Mouse (Mus musculus) intestine, embryonic 14.5 days (tissue): ENCODE measurements around the gene Defa17. TPM values are rescaled to one million over a fixed set of nuclear protein-coding genes. Genes with fewer than 3 reads are reported as not detected.
"Not testable (repeated sequence)": the region's sequence is repeated elsewhere in the genome, so short reads cannot be mapped to it uniquely, and the experiment has no call there.

ENCODE experiments used
- ATAC-seq: fragments of 200-750 bp; cut with Nextera tagmentation; replicated peaks from 2 replicates; pipeline ENCODE4 v1.8.0; 2017; ENCODE audit warnings: low read depth, moderate number of reproducible peaks, moderate TSS enrichment, moderate library complexity; ENCODE audit not compliant: low FRiP score, low TSS enrichment
- DNase-seq: peaks from one replicate; pipeline ENCODE4 v3.0.0-alpha.2; 2018; ENCODE audit warnings: low spot score
- H3K27ac ChIP-seq: fragments of 300-500 bp; sonication (generic); 2 replicates; pipeline ENCODE4 v1.5.1; 2014; ENCODE audit warnings: low read depth, mild to moderate bottlenecking, control low read depth
- H3K27me3 ChIP-seq: fragments of 300-500 bp; sonication (generic); replicated peaks from 2 replicates; pipeline ENCODE4 v1.6.1; 2014; ENCODE audit warnings: low read length, control low read depth; ENCODE audit not compliant: control insufficient read depth, insufficient read depth
- H3K36me3 ChIP-seq: fragments of 300-500 bp; sonication (generic); 2 replicates; pipeline ENCODE4 v1.6.1; 2014; ENCODE audit warnings: low read length, control low read depth; ENCODE audit not compliant: control insufficient read depth, insufficient read depth
- H3K4me1 ChIP-seq: fragments of 300-500 bp; sonication (generic); replicated peaks from 2 replicates; pipeline ENCODE4 v1.6.1; 2014; ENCODE audit warnings: low read length, control low read depth, mixed read lengths; ENCODE audit not compliant: control insufficient read depth, insufficient read depth
- H3K4me2 ChIP-seq: fragments of 300-500 bp; sonication (generic); 2 replicates; pipeline ENCODE4 v1.6.1; 2014; ENCODE audit warnings: low read length
- H3K4me3 ChIP-seq: fragments of 300-500 bp; sonication (generic); 2 replicates; pipeline ENCODE4 v1.5.1; 2014; ENCODE audit warnings: low read depth, low read length, control low read depth, mixed read lengths
- H3K9ac ChIP-seq: fragments of 300-500 bp; sonication (generic); 2 replicates; pipeline ENCODE4 v1.6.1; 2014; ENCODE audit warnings: mild to moderate bottlenecking, low read length
- H3K9me3 ChIP-seq: fragments of 300-500 bp; sonication (generic); 2 replicates; pipeline ENCODE4 v1.6.1; 2016; ENCODE audit warnings: low read length, control low read depth; ENCODE audit not compliant: control insufficient read depth
- WGBS: fragments of 180-500 bp; shearing (Covaris S2); extraction: QIAGEN DNeasy Blood & Tissue Kit; methylation state at CpG from one replicate; pipeline ENCODE4 v1.1.7; 2014; 5-methylcytosine and 5-hydroxymethylcytosine counted together
- polyA plus RNA-seq: library from polyadenylated mRNA; unstranded; fragments of >200 nt; fragmentation: Nextera tagmentation; extraction: Ambion mirVana; gene quantifications from 2 replicates; pipeline ENCODE4 v1.2.1, GENCODE M21; 2014

The Defa17 gene
- polyA plus RNA-seq = 6.9 and 13.5 TPM in 2 replicates

- WGBS = no CpG with 5 or more reads among the region's 2 CpGs
- not testable (repeated sequence) for H3K4me3 ChIP-seq, H3K9me3 ChIP-seq, ATAC-seq, H3K4me1 ChIP-seq, H3K9ac ChIP-seq, H3K36me3 ChIP-seq, H3K4me2 ChIP-seq, DNase-seq, H3K27ac ChIP-seq, H3K27me3 ChIP-seq
Observed at GRCm38 (mm10) chr8:21655480-21655879, at the start of gene Defa17. Defa17 (plus strand) TSS chr8:21655780.

GRCm38 (mm10) chr8:21617883-21618282 is 37.7 kb upstream of the Defa17 start, which contains the start of gene Defa26:
Defa26 (plus strand) TSS chr8:21618183.
- H3K4me3 ChIP-seq, H3K36me3 ChIP-seq, H3K27me3 ChIP-seq, DNase-seq, H3K4me2 ChIP-seq, H3K4me1 ChIP-seq, H3K9ac ChIP-seq, ATAC-seq, H3K27ac ChIP-seq, H3K9me3 ChIP-seq: not testable (repeated sequence)
- no CpG with 5 or more reads among the region's 1 CpGs for WGBS

- H3K36me3 ChIP-seq, ATAC-seq, H3K4me2 ChIP-seq, H3K9ac ChIP-seq, H3K9me3 ChIP-seq, H3K27me3 ChIP-seq, H3K4me3 ChIP-seq, DNase-seq, H3K4me1 ChIP-seq, H3K27ac ChIP-seq: not testable (repeated sequence)
- 100% methylated on average over 1 of the region's 1 CpGs for WGBS
Observed at GRCm38 (mm10) chr8:21665497-21665896, 9.9 kb downstream of the Defa17 start, which contains the start of gene Defa34. Defa34 (plus strand) TSS chr8:21665797.

- H3K36me3 ChIP-seq = not testable (repeated sequence)
- WGBS = 64% methylated on average over 2 of the region's 2 CpGs
Observed at GRCm38 (mm10) chr8:21703545-21703944, 48.0 kb downstream of the Defa17 start, which contains the start of gene AY761184. AY761184 (minus strand) TSS chr8:21703645.

More at GRCm38 (mm10) chr8:21703545-21703944, 48.0 kb downstream of the Defa17 start, which contains the start of gene AY761184:
- H3K4me1 ChIP-seq, H3K27ac ChIP-seq, H3K9ac ChIP-seq, H3K4me3 ChIP-seq, DNase-seq, H3K9me3 ChIP-seq, ATAC-seq, H3K4me2 ChIP-seq, H3K27me3 ChIP-seq: not testable (repeated sequence)

Other genes with a start within 250 kb of the Defa17 start
- not detected in 2 replicates for gene Defa36, start 228.4 kb upstream of the Defa17 start, polyA plus RNA-seq
- 1.5 TPM in 1 of 2 replicates, not detected in the other for gene Gm7849, start 199.2 kb upstream of the Defa17 start, polyA plus RNA-seq
- gene Defa20, start 146.5 kb upstream of the Defa17 start, polyA plus RNA-seq = not detected in 2 replicates
- gene Defa32, start 126.7 kb upstream of the Defa17 start, polyA plus RNA-seq = not detected in 2 replicates
- not detected in 2 replicates for gene Defa37, start 90.4 kb upstream of the Defa17 start, polyA plus RNA-seq
- gene Defa28, start 72.8 kb upstream of the Defa17 start, polyA plus RNA-seq = not detected in 2 replicates
- 4.5 TPM in 1 of 2 replicates, not detected in the other for gene Gm7861, start 61.3 kb upstream of the Defa17 start, polyA plus RNA-seq
- not detected in 2 replicates for gene Defa26, start 37.6 kb upstream of the Defa17 start, polyA plus RNA-seq
- gene Defa34, start 10.0 kb downstream of the Defa17 start, polyA plus RNA-seq = not detected in 2 replicates
- not detected in 2 replicates for gene AY761184, start 47.9 kb downstream of the Defa17 start, polyA plus RNA-seq
- gene Defa24, start 78.7 kb downstream of the Defa17 start, polyA plus RNA-seq = 17.4 and 19.0 TPM in 2 replicates
- not detected in 2 replicates for gene Defb50, start 167.8 kb downstream of the Defa17 start, polyA plus RNA-seq
- not detected in 2 replicates for gene Defb2, start 184.1 kb downstream of the Defa17 start, polyA plus RNA-seq
- not detected in 2 replicates for gene Defb10, start 203.1 kb downstream of the Defa17 start, polyA plus RNA-seq
- gene Defb9, start 229.6 kb downstream of the Defa17 start, polyA plus RNA-seq = not detected in 2 replicates